Mouse (Mus musculus) gastrocnemius, postnatal 10 days (tissue): ENCODE data around the gene Tle3. TPM values are rescaled to one million over a fixed set of nuclear protein-coding genes. Genes with fewer than 3 reads are reported as not detected.

Experiments used
- DNase-seq: peaks from one replicate; pipeline ENCODE4 v3.0.0; 2021; ENCODE audit warnings: mixed read lengths
- total RNA-seq, 2 experiments: library from RNA; stranded (reverse); gene quantifications; 2 replicates each; pipeline ENCODE4 v1.2.3; 2021

Gene Tle3
- total RNA-seq, 2 experiments from 2014 or later = 20.5 to 25.6 TPM

GRCm38 (mm10) chr9:61377706-61378479 lies 5.7 kb downstream of the Tle3 start:
- DNase-seq = no peak

- DNase-seq = no peak
Observed at GRCm38 (mm10) chr9:61378516-61378915, 6.3 kb downstream of the Tle3 start.

GRCm38 (mm10) chr9:61379016-61379634 lies 7.0 kb downstream of the Tle3 start:
- no peak for DNase-seq

- no peak for DNase-seq
Observed at GRCm38 (mm10) chr9:61380258-61381062, 8.3 kb downstream of the Tle3 start.

DNA sequence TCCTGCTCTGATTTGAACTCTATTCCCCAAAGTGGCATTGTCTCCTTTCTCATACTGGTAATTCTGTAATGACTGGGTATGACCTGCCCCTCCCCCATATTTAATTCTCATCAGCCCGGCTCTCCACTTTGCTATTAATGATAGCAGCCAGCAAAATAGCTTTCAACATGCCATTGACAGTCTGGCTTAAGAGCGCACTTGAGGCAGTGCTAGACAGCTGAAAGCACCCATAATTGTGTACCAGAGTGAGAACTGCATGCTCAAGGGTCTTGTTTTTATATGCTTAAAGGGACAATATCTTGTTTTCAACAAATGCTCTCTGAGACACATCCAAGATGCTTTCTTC lies 8.9 kb downstream of the Tle3 start:
- no peak for DNase-seq

DNA sequence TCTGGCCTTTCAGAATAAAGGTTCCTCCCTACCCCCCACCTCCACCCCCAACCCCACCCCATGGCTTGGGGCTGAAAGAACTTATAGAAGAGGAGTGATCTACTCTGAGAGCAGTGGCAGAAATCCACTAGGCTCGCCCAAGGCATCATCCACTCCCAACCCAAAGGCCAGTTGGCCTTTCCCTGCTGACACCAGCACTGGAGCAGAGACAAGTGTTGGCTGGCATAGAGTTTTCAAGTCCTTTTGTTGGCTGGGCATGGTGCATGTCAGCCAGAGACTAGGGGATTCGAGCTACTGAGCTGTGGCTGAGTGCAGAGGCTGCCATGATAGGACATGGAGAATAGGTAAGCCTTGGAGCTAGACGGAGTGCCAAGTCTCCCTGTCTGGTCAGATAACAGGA lies 9.3 kb downstream of the Tle3 start:
- no peak for DNase-seq

- no peak for DNase-seq
Observed at GRCm38 (mm10) chr9:61382595-61383186, 10.5 kb downstream of the Tle3 start.

GRCm38 (mm10) chr9:61384101-61384500 lies 11.9 kb downstream of the Tle3 start:
- DNase-seq = no peak

- no peak for DNase-seq
Observed at GRCm38 (mm10) chr9:61384646-61385443, 12.7 kb downstream of the Tle3 start.

DNA sequence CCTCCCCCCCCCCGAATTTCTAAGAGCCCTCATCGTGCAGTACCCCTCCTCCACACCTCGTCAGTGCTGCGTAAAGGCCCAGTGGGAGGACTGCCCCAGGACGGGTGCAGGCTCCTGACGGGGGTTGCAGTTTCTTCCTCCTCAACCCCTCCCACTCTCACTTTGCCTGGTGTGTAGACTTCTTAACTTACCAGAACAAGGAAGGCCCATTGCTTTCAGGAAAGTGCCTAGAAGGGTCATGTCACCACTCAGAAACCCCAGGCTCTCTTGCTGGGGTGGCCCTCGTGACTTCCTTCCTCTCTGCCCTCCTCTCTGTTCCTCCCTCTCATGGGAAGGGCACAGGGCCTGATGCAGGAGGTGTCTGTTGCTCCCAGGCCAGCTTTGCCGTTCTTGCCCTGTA lies 13.6 kb downstream of the Tle3 start:
- DNase-seq = no peak

DNA sequence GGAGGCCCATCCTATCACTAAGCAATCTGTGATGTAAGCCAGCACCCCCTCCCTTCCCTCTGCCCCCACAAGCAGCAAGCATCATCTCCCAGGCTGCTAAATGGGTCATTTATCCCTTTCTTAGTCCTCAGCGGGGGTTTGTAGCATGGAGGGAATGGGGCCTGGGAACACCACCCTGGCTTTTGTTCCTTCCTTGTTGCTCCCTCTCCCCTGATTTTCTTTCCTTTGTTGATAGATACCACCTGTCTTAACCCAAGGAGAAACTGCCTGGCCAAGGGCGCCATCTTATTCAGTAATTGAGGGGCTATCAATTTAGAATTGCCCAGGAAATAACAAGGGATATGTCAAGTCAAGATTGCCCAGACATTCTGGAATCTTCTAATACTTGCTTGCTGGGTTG lies 14.1 kb downstream of the Tle3 start:
- no peak for DNase-seq

DNA sequence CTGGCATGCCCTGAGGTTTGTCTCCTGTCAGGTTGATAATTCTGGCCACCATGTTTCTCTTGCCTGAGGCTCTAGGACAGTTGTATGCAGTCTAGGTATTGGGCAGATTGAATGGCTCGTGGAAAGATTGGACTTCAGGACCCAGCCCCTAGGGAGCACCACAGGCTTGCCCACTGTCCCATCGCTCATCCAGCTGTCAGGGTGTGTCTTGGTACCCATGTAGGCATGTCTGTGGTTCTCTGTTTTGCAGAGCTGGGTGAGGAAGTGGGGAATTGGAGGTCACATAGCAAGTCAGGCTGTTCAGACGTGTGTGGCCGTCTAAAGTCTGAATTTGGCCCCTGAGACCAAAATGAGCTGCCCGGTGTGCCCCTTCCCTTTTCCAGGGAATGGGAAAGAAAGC lies 15.6 kb downstream of the Tle3 start:
- DNase-seq = no peak

DNA sequence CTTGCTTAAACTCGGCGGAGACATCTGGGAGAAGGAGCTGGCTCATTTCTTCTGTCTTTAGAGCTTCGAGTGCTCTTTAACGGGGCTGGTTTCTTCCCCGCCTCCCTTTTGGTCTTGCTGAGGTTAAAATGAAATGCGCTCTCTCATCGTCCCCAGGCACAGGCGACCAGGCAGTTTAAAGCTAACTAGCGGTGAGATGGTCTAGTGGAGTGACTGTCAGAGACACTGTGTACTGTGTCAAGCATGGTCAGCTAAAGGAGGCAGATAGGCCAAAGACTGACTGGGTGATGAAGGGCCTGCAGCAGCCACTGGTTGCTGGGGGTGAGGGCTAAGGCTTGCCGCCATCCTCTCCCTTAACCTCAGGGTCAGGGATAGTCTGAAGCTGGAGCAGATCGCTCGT lies 16.0 kb downstream of the Tle3 start:
- no peak for DNase-seq

DNA sequence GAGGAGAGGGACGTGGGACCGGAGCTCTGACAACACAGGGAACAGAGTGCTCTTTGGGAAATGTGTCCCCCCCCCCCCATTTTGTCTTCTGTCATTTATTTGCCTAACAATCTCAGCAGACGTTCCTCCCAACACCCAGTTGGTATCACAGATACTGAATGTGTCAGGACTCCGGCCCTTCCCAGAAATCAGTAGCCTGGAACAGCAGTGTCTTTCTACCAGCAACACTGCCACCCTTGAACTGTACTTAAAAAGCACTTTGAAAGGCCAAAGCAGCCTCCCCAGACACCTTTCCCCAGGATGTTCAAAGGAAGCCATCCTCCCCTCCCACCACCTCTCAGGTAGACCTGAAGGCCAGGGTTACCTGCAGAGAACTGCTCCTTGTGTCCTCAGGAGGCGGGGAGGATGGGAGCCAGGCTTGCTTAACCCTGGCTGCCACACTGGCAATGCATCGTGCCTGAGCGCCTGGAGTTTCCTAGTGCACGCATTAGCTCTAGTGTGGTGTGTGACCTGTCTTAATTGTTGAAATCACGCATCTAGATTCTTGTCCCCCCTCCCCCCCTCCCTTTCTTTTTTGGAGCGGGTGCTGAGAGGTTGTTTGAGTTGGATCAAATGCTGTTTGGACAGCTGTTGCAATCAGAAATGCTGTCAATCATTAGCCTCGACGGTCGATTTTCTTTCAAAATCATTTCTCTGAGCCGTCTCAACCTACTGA lies 16.7 kb downstream of the Tle3 start:
- no peak for DNase-seq

- no peak for DNase-seq
Observed at GRCm38 (mm10) chr9:61389404-61389701, 17.2 kb downstream of the Tle3 start.

DNA sequence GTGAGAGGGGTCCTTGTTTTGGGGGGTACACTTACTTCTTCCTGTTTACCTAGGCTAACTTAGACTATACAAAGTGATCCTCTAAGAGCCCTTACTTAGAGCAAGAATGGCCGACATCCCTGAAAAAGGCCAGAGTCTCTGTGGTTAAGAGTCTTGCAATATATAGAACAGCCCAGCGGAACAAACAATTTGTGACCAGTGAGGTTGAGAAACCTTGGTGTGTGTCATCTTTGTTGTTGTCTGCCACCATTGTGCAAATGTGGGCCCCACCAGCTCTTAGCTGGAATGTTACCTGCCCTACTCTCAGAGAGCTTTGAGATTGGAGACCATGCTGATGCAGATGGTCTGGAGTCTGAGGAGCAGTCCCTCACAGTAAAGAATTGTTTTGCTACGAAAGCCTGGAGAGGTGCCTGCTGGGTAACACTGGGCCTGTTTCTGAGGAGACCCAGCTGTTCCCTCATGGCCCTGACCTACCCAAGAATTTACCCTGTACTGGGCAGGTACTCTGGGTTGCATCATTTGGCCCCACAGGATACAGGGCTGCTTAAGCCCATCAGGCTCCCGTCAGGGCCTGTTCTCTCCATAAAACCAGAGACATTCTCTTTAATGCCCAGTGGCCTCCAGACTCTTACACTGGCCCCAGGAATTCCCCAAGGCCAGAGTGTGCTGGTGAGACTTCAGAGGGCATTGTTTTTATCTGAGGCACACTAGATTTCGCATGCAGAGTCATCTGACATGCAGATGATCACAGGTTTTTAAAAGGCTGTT lies 19.6 kb downstream of the Tle3 start:
- no peak for DNase-seq

GRCm38 (mm10) chr9:61392338-61392620 lies 20.1 kb downstream of the Tle3 start:
- no peak for DNase-seq

DNA sequence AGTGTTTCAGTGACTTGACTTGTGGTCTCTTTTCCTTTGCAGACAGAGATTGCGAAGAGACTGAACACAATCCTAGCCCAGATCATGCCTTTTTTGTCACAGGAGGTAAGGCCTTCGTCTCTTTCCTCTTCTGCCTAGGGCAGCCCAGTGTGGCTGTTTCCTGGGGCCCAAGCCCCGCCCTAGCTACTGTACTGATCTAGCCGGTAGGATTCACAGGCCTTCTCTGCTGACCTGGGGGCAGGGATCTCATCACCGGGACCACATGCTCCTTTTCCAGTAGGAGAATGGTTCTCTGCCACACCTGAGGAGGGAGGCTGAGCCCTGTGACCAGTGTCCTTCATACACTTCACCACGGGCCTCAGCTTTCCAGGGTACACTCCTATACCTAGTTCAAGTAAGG lies 21.0 kb downstream of the Tle3 start:
- DNase-seq = no peak

- no peak for DNase-seq
Observed at GRCm38 (mm10) chr9:61393847-61394246, 21.7 kb downstream of the Tle3 start.

DNA sequence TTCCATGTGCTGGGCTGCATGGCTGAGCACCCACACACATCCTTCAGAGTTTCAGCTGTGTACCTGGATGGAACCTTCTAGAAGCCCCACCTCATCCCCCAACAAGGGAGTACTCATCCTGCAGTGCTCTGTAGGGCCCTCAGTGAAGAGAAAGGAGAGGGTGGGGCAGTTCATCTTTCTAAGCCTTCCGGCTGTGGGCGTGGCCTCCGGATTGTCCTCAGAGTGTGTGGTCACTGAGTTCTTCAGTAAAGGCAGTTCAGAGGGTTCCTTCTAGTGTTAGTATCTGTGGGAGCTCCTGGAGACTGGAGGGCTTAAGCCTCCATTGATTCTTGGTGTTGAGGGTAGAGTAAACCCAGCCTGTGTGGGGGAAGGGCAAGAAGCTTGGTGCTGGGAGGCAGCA lies 22.9 kb downstream of the Tle3 start:
- no peak for DNase-seq

- DNase-seq = no peak
Observed at GRCm38 (mm10) chr9:61396474-61396873, 24.3 kb downstream of the Tle3 start.
